In the genomic region with DNA sequence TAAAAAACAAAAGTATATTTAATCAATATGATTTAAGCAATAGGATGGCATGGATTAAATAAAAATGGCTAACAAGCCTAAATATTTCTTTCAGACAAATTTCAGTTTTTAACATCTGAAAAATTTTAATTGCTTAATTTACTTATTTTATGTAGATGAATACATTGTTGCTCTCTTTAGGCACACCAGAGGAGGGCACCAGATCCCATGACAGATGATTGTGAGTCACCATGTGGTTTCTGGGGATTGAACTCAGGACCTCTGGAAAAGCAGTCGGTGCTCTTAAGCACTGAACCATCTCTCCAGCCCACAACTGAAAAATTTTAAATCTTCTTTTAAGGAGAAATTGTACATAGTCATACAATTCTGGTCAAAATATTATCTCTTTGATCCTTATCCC, we compare ENCODE assay signal across 27 mouse cellular contexts. TPM values are rescaled to one million over a fixed set of nuclear protein-coding genes. Genes with fewer than 3 reads are reported as not detected.
DNase-seq lines count a peak whose midpoint lies in the region; ATAC-seq and TF ChIP-seq lines count a peak whose summit lies in the region.
"Had no signal": no experiment of that assay in that cellular context is flagged by ENCODE, and none has a peak within 500 bp of the region (broad histone marks: within the 10 kb centered on the region; RNA-seq: fewer than 3 reads in every experiment).

No protein-coding gene starts in this region.

- in situ Hi-C loops in Patski (cut with MboI; ENCODE audit: low pct_unique_long_range_greater_than_20kb): no loop called here

- CTCF ChIA-PET in Patski (lab: Charles Lee): no interaction called here

- H3K4me3 ChIP-seq in intestine, postnatal 0 days (ENCODE audit: low read depth, low read length): no peak overlapping the region
- no peak overlapping the region for H3K4me3 ChIP-seq in intestine, embryonic 16.5 days (ENCODE audit: low read length)
- H3K4me3 ChIP-seq: embryonic facial prominence, embryonic 12.5 days; embryonic facial prominence, embryonic 15.5 days; forebrain, embryonic 12.5 days; heart, embryonic 10.5 days; hindbrain, embryonic 12.5 days; hindbrain, embryonic 15.5 days had no signal

- H3K27me3 ChIP-seq in intestine, postnatal 0 days (replicated peaks; ENCODE audit: control insufficient read depth, insufficient read depth, low read length): no peaks in the 10 kb centered on the region
- no peaks in the 10 kb centered on the region for H3K27me3 ChIP-seq in intestine, embryonic 16.5 days (replicated peaks; ENCODE audit: control insufficient read depth, insufficient read depth, low read length)
- peaks cover 3% of the 10 kb centered on the region for H3K27me3 ChIP-seq in Patski
- H3K27me3 ChIP-seq: embryonic facial prominence, embryonic 12.5 days; embryonic facial prominence, embryonic 15.5 days; forebrain, embryonic 12.5 days; hindbrain, embryonic 12.5 days; hindbrain, embryonic 15.5 days had no signal

- H3K36me3 ChIP-seq in intestine, postnatal 0 days (ENCODE audit: control insufficient read depth, insufficient read depth): no peaks in the 10 kb centered on the region
- H3K36me3 ChIP-seq in intestine, embryonic 16.5 days (ENCODE audit: control insufficient read depth, insufficient read depth, low read length): no peaks in the 10 kb centered on the region
- H3K36me3 ChIP-seq: embryonic facial prominence, embryonic 12.5 days; embryonic facial prominence, embryonic 15.5 days; forebrain, embryonic 12.5 days; heart, embryonic 10.5 days; hindbrain, embryonic 12.5 days; hindbrain, embryonic 15.5 days had no signal

- no peak overlapping the region for H3K4me2 ChIP-seq in intestine, postnatal 0 days (replicated peaks; ENCODE audit: low read depth)
- no peak overlapping the region for H3K4me2 ChIP-seq in intestine, embryonic 16.5 days (ENCODE audit: low read depth, low read length)
- H3K4me2 ChIP-seq: embryonic facial prominence, embryonic 12.5 days; embryonic facial prominence, embryonic 15.5 days; forebrain, embryonic 12.5 days; hindbrain, embryonic 12.5 days; hindbrain, embryonic 15.5 days had no signal

- H3K9me3 ChIP-seq in intestine, postnatal 0 days (ENCODE audit: control insufficient read depth): no peaks in the 10 kb centered on the region; the same call in 1 of the 2 replicates
- H3K9me3 ChIP-seq in intestine, embryonic 16.5 days (ENCODE audit: control insufficient read depth, low read length): no peaks in the 10 kb centered on the region
- H3K9me3 ChIP-seq: embryonic facial prominence, embryonic 12.5 days; embryonic facial prominence, embryonic 15.5 days; forebrain, embryonic 12.5 days; heart, embryonic 10.5 days; hindbrain, embryonic 12.5 days; hindbrain, embryonic 15.5 days had no signal

- POLR2A ChIA-PET in Patski (lab: Charles Lee): no interaction called here

- no peak overlapping the region for H3K27ac ChIP-seq in intestine, postnatal 0 days (ENCODE audit: low read depth, low read length)
- H3K27ac ChIP-seq in intestine, embryonic 16.5 days (ENCODE audit: low read length): no peak overlapping the region
- H3K27ac ChIP-seq: embryonic facial prominence, embryonic 12.5 days; embryonic facial prominence, embryonic 15.5 days; forebrain, embryonic 12.5 days; heart, embryonic 10.5 days; hindbrain, embryonic 12.5 days; hindbrain, embryonic 15.5 days had no signal

- H3K9ac ChIP-seq in intestine, postnatal 0 days (ENCODE audit: low read depth, low read length): no peak overlapping the region
- no peak overlapping the region for H3K9ac ChIP-seq in intestine, embryonic 16.5 days (ENCODE audit: low read depth, low read length)
- H3K9ac ChIP-seq: embryonic facial prominence, embryonic 12.5 days; embryonic facial prominence, embryonic 15.5 days; forebrain, embryonic 12.5 days; hindbrain, embryonic 12.5 days; hindbrain, embryonic 15.5 days had no signal

- peak; percentile 11; the same call in 1 of the 2 replicates for TF ChIP-seq CTCF in intestine, postnatal 0 days (IDR thresholded peaks at IDR 0.05; ENCODE audit: low read depth)
- peak; percentile 38 for TF ChIP-seq CTCF in Patski (IDR thresholded peaks at IDR 0.05)

- ATAC-seq in intestine, postnatal 0 days: no peak
- no peak for ATAC-seq in intestine, embryonic 16.5 days
- no peak for ATAC-seq in Patski
- ATAC-seq in monocyte, adult 5-6 weeks (replicated peaks; ENCODE audit: insufficient number of reproducible peaks, low FRiP score, low TSS enrichment, poor library complexity, severe bottlenecking): no peak
- ATAC-seq: forebrain, embryonic 16.5 days had no signal

- peak; percentile 61 for DNase-seq in 3T3-L1 (ENCODE audit: low read depth, low spot score)
- peak; percentile 5 for DNase-seq in 416B (ENCODE audit: low read depth)
- no peak for DNase-seq in Patski (ENCODE audit: low read depth, low spot score)
- no peak for DNase-seq in testis, postnatal 10 days (ENCODE audit: low spot score)
- DNase-seq: adrenal gland, postnatal 14 days; B cell, adult 2 months; cerebellum, adult 11 months; cerebellum, adult 2 months; cerebellum, adult 9-11 months; cerebellum, postnatal 25 days; gastrocnemius, postnatal 25 days; heart, adult 18-20 months; kidney, adult 18-20 months had no signal

- 68% methylated on average over 1 of the region's 1 CpGs for WGBS in intestine, postnatal 0 days
- 85% methylated on average over 1 of the region's 1 CpGs for WGBS in intestine, embryonic 16.5 days

- no peaks in the 10 kb centered on the region for H3K4me1 ChIP-seq in intestine, postnatal 0 days (replicated peaks; ENCODE audit: control insufficient read depth, insufficient read depth, low read length)
- H3K4me1 ChIP-seq in intestine, embryonic 16.5 days (ENCODE audit: control insufficient read depth, insufficient read depth, low read length): no peaks in the 10 kb centered on the region
- H3K4me1 ChIP-seq: embryonic facial prominence, embryonic 12.5 days; embryonic facial prominence, embryonic 15.5 days; forebrain, embryonic 12.5 days; heart, embryonic 10.5 days; hindbrain, embryonic 12.5 days; hindbrain, embryonic 15.5 days had no signal

RNA-seq across cellular contexts. Expression of gene St6gal1, which starts 34.9 kb away (rescaled TPM):
- polyA plus RNA-seq in intestine, postnatal 0 days (2015; fragmentation: Nextera tagmentation; extraction: Ambion mirVana): 6.0 and 6.8 TPM in 2 replicates
- 14.3 and 15.1 TPM in 2 replicates for polyA plus RNA-seq in intestine, embryonic 16.5 days (2015; fragmentation: Nextera tagmentation; extraction: Ambion mirVana)
- 63.1 TPM for polyA plus RNA-seq in Patski (2021)
- 27.2 to 29.6 TPM (median 27.3 TPM) in 3 replicates for total RNA-seq in monocyte, adult 5-6 weeks (2017)
- total RNA-seq: MEL had no signal

RNA-seq across cellular contexts. Expression of gene Adipoq, which starts 43.3 kb away (rescaled TPM):
- polyA plus RNA-seq in intestine, postnatal 0 days (2015; fragmentation: Nextera tagmentation; extraction: Ambion mirVana): not detected in 2 replicates
- not detected in 2 replicates for polyA plus RNA-seq in intestine, embryonic 16.5 days (2015; fragmentation: Nextera tagmentation; extraction: Ambion mirVana)
- polyA plus RNA-seq in Patski (2021): not detected
- total RNA-seq in monocyte, adult 5-6 weeks (2017): not detected in 3 replicates
- total RNA-seq: common myeloid progenitor, adult 5-6 weeks; hematopoietic stem cell, adult 5-6 weeks; MEL had no signal
- polyA plus RNA-seq: embryonic facial prominence, embryonic 12.5 days; forebrain, embryonic 12.5 days; forebrain, embryonic 16.5 days; hindbrain, embryonic 12.5 days; hindbrain, embryonic 15.5 days; intestine, embryonic 14.5 days had no signal

Comparison
In these comparisons a context has a peak if more than half of its experiments do, and no peak if none do; other contexts are left out.
1. DNase-seq: peak in 3T3-L1 (single experiment) and 416B (single experiment); none in Patski (single experiment) and testis, postnatal 10 days (single experiment).